Mouse (Mus musculus): ENCODE measurements around the gene Klhdc8b. TPM values are rescaled to one million over a fixed set of nuclear protein-coding genes. Genes with fewer than 3 reads are reported as not detected.
A peak's percentile ranks its signal among the peaks of the same experiment; 100 is the strongest.

Gene Klhdc8b
- polyA plus RNA-seq, 1 experiment from 2014 or later, result 94.7 TPM

GRCm38 (mm10) chr9:108454429-108454828 lies 7.0 kb downstream of the Klhdc8b start:
- peaks cover 16 to 26% of the 10 kb centered on the region in 2 experiments for H3K4me1 ChIP-seq (ENCODE audit: control insufficient read depth in 2 of 2, insufficient read depth in 2 of 2, low read length in 2 of 2)
- no peak overlapping the region for H3K9ac ChIP-seq (ENCODE audit: low read length)
- ATAC-seq (ENCODE audit: insufficient number of reproducible peaks, insufficient read depth, low FRiP score, low read depth), result no peak
- H3K4me2 ChIP-seq (ENCODE audit: low read length), result no peak overlapping the region
- H3K27ac ChIP-seq (replicated peaks in 1 of 2; ENCODE audit: control insufficient read depth in 1 of 2, insufficient read depth in 1 of 2, low read depth in 2 of 2, low read length in 2 of 2), result no peak overlapping the region
- H3K27me3 ChIP-seq (ENCODE audit: control insufficient read depth, insufficient read depth, low read length), result no peaks in the 10 kb centered on the region
- 83% methylated on average over 6 of the region's 6 CpGs for WGBS
- peaks cover 3% of the 10 kb centered on the region; the same call in 1 of the 2 replicates for H3K36me3 ChIP-seq (ENCODE audit: control insufficient read depth, insufficient read depth, low read length)
- H3K9me3 ChIP-seq (ENCODE audit: control insufficient read depth, low read length), result no peaks in the 10 kb centered on the region
- H3K4me3 ChIP-seq (ENCODE audit: control insufficient read depth in 1 of 2, insufficient read depth in 1 of 2, low read depth in 1 of 2, low read length in 2 of 2), result no peak overlapping the region

GRCm38 (mm10) chr9:108453458-108453857 lies 7.9 kb downstream of the Klhdc8b start:
- Histone ChIP-seq H3K4me3 (ENCODE audit: control insufficient read depth in 1 of 2, insufficient read depth in 1 of 2, low read depth in 1 of 2, low read length in 2 of 2) (no peak overlapping the region), H3K27me3 (ENCODE audit: control insufficient read depth, insufficient read depth, low read length) (no peaks in the 10 kb centered on the region), H3K4me1 (ENCODE audit: control insufficient read depth in 2 of 2, insufficient read depth in 2 of 2, low read length in 2 of 2) (peaks cover 24 to 36% of the 10 kb centered on the region in 2 experiments), H3K4me2 (ENCODE audit: low read length) (0 out of 2 replicates have a peak overlapping the region, but pooled peaks have one; percentile 85), H3K36me3 (ENCODE audit: control insufficient read depth, insufficient read depth, low read length) (peaks cover 13% of the 10 kb centered on the region), H3K9me3 (ENCODE audit: control insufficient read depth, low read length) (no peaks in the 10 kb centered on the region), H3K27ac (replicated peaks in 1 of 2; ENCODE audit: control insufficient read depth in 1 of 2, insufficient read depth in 1 of 2, low read depth in 2 of 2, low read length in 2 of 2) (no peak overlapping the region; a peak in 1 of 4 replicates), H3K9ac (ENCODE audit: low read length) (peak overlapping the region; percentile 83)
- no peak for ATAC-seq (ENCODE audit: insufficient number of reproducible peaks, insufficient read depth, low FRiP score, low read depth)
- 60% methylated on average over 4 of the region's 4 CpGs for WGBS

GRCm38 (mm10) chr9:108452911-108453310 lies 8.5 kb downstream of the Klhdc8b start:
- H3K4me2 ChIP-seq (ENCODE audit: low read length), result peak overlapping the region; percentile 85
- H3K9me3 ChIP-seq (ENCODE audit: control insufficient read depth, low read length), result no peaks in the 10 kb centered on the region
- peaks cover 24 to 38% of the 10 kb centered on the region in 2 experiments for H3K4me1 ChIP-seq (ENCODE audit: control insufficient read depth in 2 of 2, insufficient read depth in 2 of 2, low read length in 2 of 2)
- peak overlapping the region; percentile 65 to 82; a peak in 3 of 4 replicates for H3K4me3 ChIP-seq (ENCODE audit: control insufficient read depth in 1 of 2, insufficient read depth in 1 of 2, low read depth in 1 of 2, low read length in 2 of 2)
- ATAC-seq (ENCODE audit: insufficient number of reproducible peaks, insufficient read depth, low FRiP score, low read depth), result no peak
- no peaks in the 10 kb centered on the region for H3K27me3 ChIP-seq (ENCODE audit: control insufficient read depth, insufficient read depth, low read length)
- WGBS, result 41% methylated on average over 6 of the region's 6 CpGs
- peak overlapping the region; percentile 83 for H3K9ac ChIP-seq (ENCODE audit: low read length)
- H3K36me3 ChIP-seq (ENCODE audit: control insufficient read depth, insufficient read depth, low read length), result peaks cover 18% of the 10 kb centered on the region
- peak overlapping the region; percentile 93 to 96 for H3K27ac ChIP-seq (replicated peaks in 1 of 2; ENCODE audit: control insufficient read depth in 1 of 2, insufficient read depth in 1 of 2, low read depth in 2 of 2, low read length in 2 of 2)

GRCm38 (mm10) chr9:108452291-108452906 lies 9.0 kb downstream of the Klhdc8b start:
- peak overlapping the region; percentile 93 to 96 for H3K27ac ChIP-seq (replicated peaks in 1 of 2; ENCODE audit: control insufficient read depth in 1 of 2, insufficient read depth in 1 of 2, low read depth in 2 of 2, low read length in 2 of 2)
- peaks cover 23% of the 10 kb centered on the region for H3K36me3 ChIP-seq (ENCODE audit: control insufficient read depth, insufficient read depth, low read length)
- H3K4me1 ChIP-seq (ENCODE audit: control insufficient read depth in 2 of 2, insufficient read depth in 2 of 2, low read length in 2 of 2), result peaks cover 24 to 38% of the 10 kb centered on the region in 2 experiments
- H3K9ac ChIP-seq (ENCODE audit: low read length), result peak overlapping the region; percentile 83
- H3K4me2 ChIP-seq (ENCODE audit: low read length), result peak overlapping the region; percentile 85
- no peaks in the 10 kb centered on the region for H3K9me3 ChIP-seq (ENCODE audit: control insufficient read depth, low read length)
- no peaks in the 10 kb centered on the region for H3K27me3 ChIP-seq (ENCODE audit: control insufficient read depth, insufficient read depth, low read length)
- under 1% methylated on average over 40 of the region's 40 CpGs for WGBS
- peak overlapping the region; percentile 65 to 82 for H3K4me3 ChIP-seq (ENCODE audit: control insufficient read depth in 1 of 2, insufficient read depth in 1 of 2, low read depth in 1 of 2, low read length in 2 of 2)
- peak; percentile 76 for ATAC-seq (ENCODE audit: insufficient number of reproducible peaks, insufficient read depth, low FRiP score, low read depth)

- peak overlapping the region; percentile 83 for H3K9ac ChIP-seq (ENCODE audit: low read length)
- no peaks in the 10 kb centered on the region for H3K27me3 ChIP-seq (ENCODE audit: control insufficient read depth, insufficient read depth, low read length)
- peaks cover 26% of the 10 kb centered on the region for H3K36me3 ChIP-seq (ENCODE audit: control insufficient read depth, insufficient read depth, low read length)
- peak overlapping the region; percentile 85 for H3K4me2 ChIP-seq (ENCODE audit: low read length)
- ATAC-seq (ENCODE audit: insufficient number of reproducible peaks, insufficient read depth, low FRiP score, low read depth), result no peak
- H3K4me3 ChIP-seq (ENCODE audit: control insufficient read depth in 1 of 2, insufficient read depth in 1 of 2, low read depth in 1 of 2, low read length in 2 of 2), result peak overlapping the region; percentile 65 to 82
- H3K9me3 ChIP-seq (ENCODE audit: control insufficient read depth, low read length), result no peaks in the 10 kb centered on the region
- peak overlapping the region; percentile 93 to 96 for H3K27ac ChIP-seq (replicated peaks in 1 of 2; ENCODE audit: control insufficient read depth in 1 of 2, insufficient read depth in 1 of 2, low read depth in 2 of 2, low read length in 2 of 2)
- H3K4me1 ChIP-seq (ENCODE audit: control insufficient read depth in 2 of 2, insufficient read depth in 2 of 2, low read length in 2 of 2), result peaks cover 24 to 38% of the 10 kb centered on the region in 2 experiments
- WGBS, result 36% methylated on average over 6 of the region's 6 CpGs
Measured at GRCm38 (mm10) chr9:108451519-108452160, 9.7 kb downstream of the Klhdc8b start.

GRCm38 (mm10) chr9:108451170-108451493 lies 10.2 kb downstream of the Klhdc8b start:
- H3K27me3 ChIP-seq (ENCODE audit: control insufficient read depth, insufficient read depth, low read length), result no peaks in the 10 kb centered on the region
- WGBS, result 44% methylated on average over 6 of the region's 6 CpGs
- H3K27ac ChIP-seq (replicated peaks in 1 of 2; ENCODE audit: control insufficient read depth in 1 of 2, insufficient read depth in 1 of 2, low read depth in 2 of 2, low read length in 2 of 2), result peak overlapping the region; percentile 93 to 96
- peak overlapping the region; percentile 85 for H3K4me2 ChIP-seq (ENCODE audit: low read length)
- H3K9ac ChIP-seq (ENCODE audit: low read length), result peak overlapping the region; percentile 83
- no peaks in the 10 kb centered on the region for H3K9me3 ChIP-seq (ENCODE audit: control insufficient read depth, low read length)
- peaks cover 26% of the 10 kb centered on the region for H3K36me3 ChIP-seq (ENCODE audit: control insufficient read depth, insufficient read depth, low read length)
- ATAC-seq (ENCODE audit: insufficient number of reproducible peaks, insufficient read depth, low FRiP score, low read depth), result no peak
- peak overlapping the region; percentile 65 to 82 for H3K4me3 ChIP-seq (ENCODE audit: control insufficient read depth in 1 of 2, insufficient read depth in 1 of 2, low read depth in 1 of 2, low read length in 2 of 2)
- H3K4me1 ChIP-seq (ENCODE audit: control insufficient read depth in 2 of 2, insufficient read depth in 2 of 2, low read length in 2 of 2), result peaks cover 24 to 38% of the 10 kb centered on the region in 2 experiments

GRCm38 (mm10) chr9:108450292-108451169 lies 10.8 kb downstream of the Klhdc8b start:
- Histone ChIP-seq H3K27ac (replicated peaks in 1 of 2; ENCODE audit: control insufficient read depth in 1 of 2, insufficient read depth in 1 of 2, low read depth in 2 of 2, low read length in 2 of 2) (peak overlapping the region; percentile 93 to 96), H3K4me2 (ENCODE audit: low read length) (peak overlapping the region; percentile 85), H3K27me3 (ENCODE audit: control insufficient read depth, insufficient read depth, low read length) (no peaks in the 10 kb centered on the region), H3K9me3 (ENCODE audit: control insufficient read depth, low read length) (no peaks in the 10 kb centered on the region), H3K36me3 (ENCODE audit: control insufficient read depth, insufficient read depth, low read length) (peaks cover 26% of the 10 kb centered on the region), H3K9ac (ENCODE audit: low read length) (peak overlapping the region; percentile 83), H3K4me3 (ENCODE audit: control insufficient read depth in 1 of 2, insufficient read depth in 1 of 2, low read depth in 1 of 2, low read length in 2 of 2) (peak overlapping the region; percentile 65 to 82), H3K4me1 (ENCODE audit: control insufficient read depth in 2 of 2, insufficient read depth in 2 of 2, low read length in 2 of 2) (peaks cover 24 to 43% of the 10 kb centered on the region in 2 experiments)
- ATAC-seq (ENCODE audit: insufficient number of reproducible peaks, insufficient read depth, low FRiP score, low read depth), result peak; percentile 73
- WGBS, result 32% methylated on average over 21 of the region's 21 CpGs

Measured in heart, embryonic 14.5 days (tissue).